ENCODE assay signal across 9 mouse cellular contexts in the genomic region with DNA sequence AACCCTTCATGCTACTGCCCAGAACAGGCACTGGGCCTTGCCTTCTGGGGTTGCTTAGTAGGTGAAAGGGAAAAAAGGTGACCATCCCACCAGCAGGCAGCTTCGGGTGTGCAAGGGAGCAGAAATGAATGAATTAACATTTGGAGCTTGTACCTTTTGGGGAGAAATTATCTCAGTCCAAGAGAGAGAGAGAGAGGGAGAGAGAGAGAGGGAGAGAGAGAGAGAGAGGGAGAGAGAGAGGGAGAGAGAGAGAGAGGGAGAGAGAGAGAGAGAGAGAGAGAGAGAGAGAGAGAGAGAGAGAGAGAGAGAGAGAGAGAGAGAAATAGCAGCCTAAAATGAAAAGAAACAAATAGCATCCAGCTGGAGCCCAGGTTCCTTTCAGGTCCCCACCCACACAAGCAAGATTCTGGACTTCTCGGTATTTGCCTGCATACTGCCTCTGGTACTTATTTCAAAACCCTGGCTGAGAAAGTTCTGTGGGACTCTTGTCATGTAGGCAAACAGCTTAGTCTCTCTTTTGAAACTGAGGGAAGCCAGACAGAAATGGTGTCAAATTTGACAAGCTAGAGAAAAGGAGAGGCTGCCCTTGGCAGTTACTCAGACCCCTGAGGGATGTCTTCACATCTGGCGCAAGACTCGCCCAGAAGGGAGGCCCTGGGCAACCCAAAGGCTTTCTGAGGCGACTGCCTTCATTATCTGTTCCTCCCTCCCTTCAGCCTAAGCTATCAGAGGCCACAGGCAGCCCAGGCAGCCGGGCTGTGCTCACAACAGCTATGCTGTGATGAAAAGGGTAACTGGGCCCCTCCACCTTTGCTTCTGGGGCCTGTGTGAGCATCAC.
DNase-seq lines count a peak whose midpoint lies in the region; ATAC-seq and TF ChIP-seq lines count a peak whose summit lies in the region.
"Had no signal": no experiment of that assay in that cellular context is flagged by ENCODE, and none has a peak within 500 bp of the region (broad histone marks: within the 10 kb centered on the region; RNA-seq: fewer than 3 reads in every experiment).

No protein-coding gene starts in this region.

- H3K27me3 ChIP-seq in hindbrain, embryonic 10.5 days (ENCODE audit: insufficient read depth, poor library complexity, severe bottlenecking) = no peaks in the 10 kb centered on the region; the same call in 1 of the 2 replicates
- no peaks in the 10 kb centered on the region for H3K27me3 ChIP-seq in hindbrain, postnatal 0 days (ENCODE audit: insufficient read depth, low read length)
- H3K27me3 ChIP-seq in stomach, embryonic 14.5 days (ENCODE audit: control insufficient read depth, insufficient read depth, low read length) = no peaks in the 10 kb centered on the region
- H3K27me3 ChIP-seq in cerebellum, adult 2 months (ENCODE audit: control insufficient read depth, insufficient read depth, low read length) = no peaks in the 10 kb centered on the region
- H3K27me3 ChIP-seq in kidney, embryonic 16.5 days (ENCODE audit: insufficient read depth, low read length) = no peaks in the 10 kb centered on the region

- no peak overlapping the region for H3K9ac ChIP-seq in hindbrain, postnatal 0 days (replicated peaks; ENCODE audit: low read length)
- H3K9ac ChIP-seq in stomach, embryonic 14.5 days (replicated peaks; ENCODE audit: low read depth, low read length) = no peak overlapping the region
- no peak overlapping the region for H3K9ac ChIP-seq in kidney, embryonic 16.5 days (replicated peaks; ENCODE audit: low read length)

- WGBS in hindbrain, embryonic 10.5 days = 38% methylated on average over 6 of the region's 6 CpGs
- WGBS in hindbrain, postnatal 0 days = 40% methylated on average over 6 of the region's 6 CpGs
- 40% methylated on average over 6 of the region's 6 CpGs for WGBS in stomach, embryonic 14.5 days
- WGBS in cerebellum, adult 2 months = 75% methylated on average over 6 of the region's 6 CpGs
- 50% methylated on average over 6 of the region's 6 CpGs for WGBS in kidney, embryonic 16.5 days

- H3K4me2 ChIP-seq in hindbrain, postnatal 0 days (ENCODE audit: low read depth, low read length) = no peak overlapping the region
- no peak overlapping the region for H3K4me2 ChIP-seq in stomach, embryonic 14.5 days (replicated peaks; ENCODE audit: low read depth, low read length)
- no peak overlapping the region for H3K4me2 ChIP-seq in kidney, embryonic 16.5 days (replicated peaks; ENCODE audit: low read depth, low read length)

- ATAC-seq in hindbrain, postnatal 0 days = no peak
- ATAC-seq in hematopoietic stem cell, adult 5-6 weeks (replicated peaks in 1 of 2; ENCODE audit: insufficient read depth in 1 of 2, low FRiP score in 2 of 2, low TSS enrichment in 1 of 2, low read depth in 1 of 2, poor library complexity in 2 of 2, severe bottlenecking in 2 of 2) = peak; percentile 28 to 68; a peak in 1 of 4 replicates
- ATAC-seq in stomach, embryonic 14.5 days (ENCODE audit: insufficient number of reproducible peaks, insufficient read depth, low FRiP score, low read depth) = peak; percentile 91; the same call in 1 of the 2 replicates
- ATAC-seq in kidney, embryonic 16.5 days (ENCODE audit: low FRiP score, low TSS enrichment) = no peak

- peaks cover 25% of the 10 kb centered on the region for H3K4me1 ChIP-seq in hindbrain, embryonic 10.5 days (replicated peaks)
- H3K4me1 ChIP-seq in hindbrain, postnatal 0 days (ENCODE audit: insufficient read depth, low read length) = no peaks in the 10 kb centered on the region
- H3K4me1 ChIP-seq in brown adipose tissue, adult 24 weeks (ENCODE audit: control insufficient read depth, insufficient read depth, insufficient read length, low read length) = peaks cover 20% of the 10 kb centered on the region
- H3K4me1 ChIP-seq in stomach, embryonic 14.5 days (ENCODE audit: control insufficient read depth, insufficient read depth, low read length) = no peaks in the 10 kb centered on the region
- H3K4me1 ChIP-seq in cerebellum, adult 2 months (ENCODE audit: control insufficient read depth, insufficient read depth, low read length) = peaks cover 5% of the 10 kb centered on the region; the same call in 1 of the 2 replicates
- peaks cover 15% of the 10 kb centered on the region; the same call in 1 of the 2 replicates for H3K4me1 ChIP-seq in kidney, embryonic 16.5 days (ENCODE audit: insufficient read depth, low read length)

- H3K36me3 ChIP-seq in hindbrain, embryonic 10.5 days = no peaks in the 10 kb centered on the region
- no peaks in the 10 kb centered on the region for H3K36me3 ChIP-seq in hindbrain, postnatal 0 days (ENCODE audit: insufficient read depth, low read length)
- H3K36me3 ChIP-seq in stomach, embryonic 14.5 days (ENCODE audit: control insufficient read depth, insufficient read depth, low read length) = no peaks in the 10 kb centered on the region
- H3K36me3 ChIP-seq in kidney, embryonic 16.5 days (ENCODE audit: insufficient read depth, low read length) = no peaks in the 10 kb centered on the region

- H3K4me3 ChIP-seq in hindbrain, embryonic 10.5 days = no peak overlapping the region
- no peak overlapping the region for H3K4me3 ChIP-seq in hindbrain, postnatal 0 days (ENCODE audit: low read length)
- H3K4me3 ChIP-seq in brown adipose tissue, adult 24 weeks (ENCODE audit: insufficient read depth, low read depth, low read length) = peak overlapping the region; percentile 54
- no peak overlapping the region for H3K4me3 ChIP-seq in stomach, embryonic 14.5 days (ENCODE audit: low read depth, low read length)
- no peak overlapping the region for H3K4me3 ChIP-seq in cerebellum, adult 2 months (replicated peaks; ENCODE audit: insufficient read depth, low read depth, low read length)
- H3K4me3 ChIP-seq in kidney, embryonic 16.5 days (ENCODE audit: low read length) = no peak overlapping the region

- H3K27ac ChIP-seq in hindbrain, embryonic 10.5 days = peak overlapping the region; percentile 37; the same call in 1 of the 2 replicates
- no peak overlapping the region for H3K27ac ChIP-seq in hindbrain, postnatal 0 days
- H3K27ac ChIP-seq in brown adipose tissue, adult 24 weeks (replicated peaks; ENCODE audit: low read depth, low read length) = peak overlapping the region; percentile 93
- H3K27ac ChIP-seq in stomach, embryonic 14.5 days (ENCODE audit: low read length) = no peak overlapping the region
- H3K27ac ChIP-seq in cerebellum, adult 2 months (ENCODE audit: insufficient read depth, low read length) = no peak overlapping the region
- no peak overlapping the region for H3K27ac ChIP-seq in kidney, embryonic 16.5 days (ENCODE audit: low read length)
- H3K27ac ChIP-seq: macrophage had no signal

- H3K9me3 ChIP-seq in hindbrain, embryonic 10.5 days = no peaks in the 10 kb centered on the region
- no peaks in the 10 kb centered on the region for H3K9me3 ChIP-seq in hindbrain, postnatal 0 days (ENCODE audit: low read length)
- H3K9me3 ChIP-seq in stomach, embryonic 14.5 days (ENCODE audit: control insufficient read depth, low read depth, low read length) = no peaks in the 10 kb centered on the region
- H3K9me3 ChIP-seq in kidney, embryonic 16.5 days (ENCODE audit: low read length) = no peaks in the 10 kb centered on the region

- no peak for TF ChIP-seq POLR2A in cerebellum, adult 2 months (IDR thresholded peaks at IDR 0.05; ENCODE audit: borderline replicate concordance, insufficient read depth, low read length)

- no peak for DNase-seq in hindbrain, embryonic 10.5 days (ENCODE audit: low spot score)
- no peak for DNase-seq in hindbrain, postnatal 0 days (ENCODE audit: low spot score)
- no peak for DNase-seq in kidney, postnatal 36 days
- no peak for DNase-seq in cerebellum, adult 2 months

- TF ChIP-seq CTCF in hindbrain, postnatal 0 days (IDR thresholded peaks at IDR 0.05; ENCODE audit: low read depth) = no peak
- no peak for TF ChIP-seq CTCF in cerebellum, adult 2 months (IDR thresholded peaks at IDR 0.05; ENCODE audit: borderline replicate concordance, insufficient read depth, low read depth, low read length)

Comparison
In these comparisons a context has a peak if more than half of its experiments do, and no peak if none do; other contexts are left out.
1. H3K27ac ChIP-seq: peak in hindbrain, embryonic 10.5 days (single experiment) and brown adipose tissue, adult 24 weeks (single experiment); none in hindbrain, postnatal 0 days (single experiment), stomach, embryonic 14.5 days (single experiment), cerebellum, adult 2 months (single experiment) and kidney, embryonic 16.5 days (single experiment).
2. ATAC-seq: peak in hematopoietic stem cell, adult 5-6 weeks (2 of 2) and stomach, embryonic 14.5 days (single experiment); none in hindbrain, postnatal 0 days (single experiment) and kidney, embryonic 16.5 days (single experiment).